Mouse (Mus musculus) liver, adult 2 months (tissue): ENCODE results near the gene Zfp697. TPM values are rescaled to one million over a fixed set of nuclear protein-coding genes. Genes with fewer than 3 reads are reported as not detected.
A peak's percentile ranks its signal among the peaks of the same experiment; 100 is the strongest.
"Not testable (repeated sequence)": the region's sequence is repeated elsewhere in the genome, so short reads cannot be mapped to it uniquely, and the experiment has no call there.

Source experiments
- DNase-seq: peaks from one replicate; pipeline ENCODE4 v3.0.0-alpha.2; 2011; ENCODE audit warnings: low read depth, low spot score; ENCODE audit errors: extremely low read depth
- H3K27ac ChIP-seq: fragments of 200-500 bp; replicated peaks from 2 replicates; pipeline ENCODE4 v1.5.1; 2012; ENCODE audit warnings: low read depth, mild to moderate bottlenecking, control low read depth, inconsistent platforms, low read length; ENCODE audit not compliant: insufficient read depth
- H3K27me3 ChIP-seq: fragments of 200-500 bp; 2 replicates; pipeline ENCODE4 v1.6.1; 2012; ENCODE audit warnings: mild to moderate bottlenecking, moderate library complexity, low read length, inconsistent platforms; ENCODE audit not compliant: control insufficient read depth, insufficient read depth
- H3K36me3 ChIP-seq: fragments of 200-500 bp; 2 replicates; pipeline ENCODE4 v1.6.1; 2012; ENCODE audit warnings: low read length, inconsistent platforms; ENCODE audit not compliant: control insufficient read depth, insufficient read depth
- H3K4me1 ChIP-seq: fragments of 200-500 bp; 2 replicates; pipeline ENCODE4 v1.6.1; 2011; ENCODE audit warnings: low read length; ENCODE audit not compliant: control insufficient read depth, insufficient read depth
- H3K4me3 ChIP-seq: fragments of 200-500 bp; 2 replicates; pipeline ENCODE4 v1.5.1; 2011; ENCODE audit warnings: low read depth, mild to moderate bottlenecking, control low read depth, low read length, moderate library complexity; ENCODE audit not compliant: insufficient read depth
- H3K79me2 ChIP-seq: fragments of 200-500 bp; 2 replicates; pipeline ENCODE4 v1.6.1; 2012; ENCODE audit warnings: inconsistent platforms, mild to moderate bottlenecking, low read length, moderate library complexity; ENCODE audit not compliant: control insufficient read depth, insufficient read depth
- H3K9ac ChIP-seq: fragments of 200-500 bp; 2 replicates; pipeline ENCODE4 v1.6.1; 2012; ENCODE audit warnings: low read depth, mild to moderate bottlenecking, control low read depth, inconsistent platforms, low read length
- WGBS: fragments of 180-500 bp; shearing (Covaris S2); methylation state at CpG from one replicate; pipeline ENCODE4 v1.1.7; 2018; 5-methylcytosine and 5-hydroxymethylcytosine counted together
- polyA plus RNA-seq: library from polyadenylated mRNA; depleted of rRNA; stranded (reverse); fragments of >200 nt; gene quantifications from 2 replicates; pipeline ENCODE4 v1.2.3, GENCODE M21; 2012
- total RNA-seq: library from RNA; depleted of rRNA; stranded (reverse); fragments of >200 nt; gene quantifications from 2 replicates; pipeline ENCODE4 v1.2.3, GENCODE M21; 2014

Gene Zfp697
- total and polyA plus RNA-seq, 2 experiments: 1.2 to 1.3 TPM

- not testable (repeated sequence) for DNase-seq, H3K9ac ChIP-seq, H3K27ac ChIP-seq, H3K4me3 ChIP-seq, H3K79me2 ChIP-seq, H3K27me3 ChIP-seq, H3K36me3 ChIP-seq, H3K4me1 ChIP-seq
Measured at GRCm38 (mm10) chr3:98547641-98548040, 165.4 kb downstream of the Zfp697 start.

DNA sequence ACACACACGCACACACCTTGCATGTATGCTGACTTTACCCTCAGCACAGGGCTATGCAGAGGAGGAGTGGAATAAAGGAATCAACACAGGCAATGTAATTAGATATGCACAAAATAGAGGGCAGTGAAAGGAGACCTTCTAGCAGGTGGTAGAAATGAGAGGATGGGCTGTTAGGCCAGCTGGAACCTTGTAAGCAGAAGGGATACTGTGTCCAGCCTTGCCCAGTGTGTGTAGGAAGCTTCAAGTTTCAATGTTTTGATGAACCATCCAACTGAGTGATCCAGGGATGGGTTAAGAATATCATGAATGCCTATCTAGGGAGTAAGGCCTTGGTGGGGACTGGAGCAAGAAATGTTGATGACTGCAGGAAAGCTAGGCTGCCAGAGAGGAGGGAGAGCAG lies 166.2 kb downstream of the Zfp697 start:
- not testable (repeated sequence) for DNase-seq, H3K27me3 ChIP-seq

DNA sequence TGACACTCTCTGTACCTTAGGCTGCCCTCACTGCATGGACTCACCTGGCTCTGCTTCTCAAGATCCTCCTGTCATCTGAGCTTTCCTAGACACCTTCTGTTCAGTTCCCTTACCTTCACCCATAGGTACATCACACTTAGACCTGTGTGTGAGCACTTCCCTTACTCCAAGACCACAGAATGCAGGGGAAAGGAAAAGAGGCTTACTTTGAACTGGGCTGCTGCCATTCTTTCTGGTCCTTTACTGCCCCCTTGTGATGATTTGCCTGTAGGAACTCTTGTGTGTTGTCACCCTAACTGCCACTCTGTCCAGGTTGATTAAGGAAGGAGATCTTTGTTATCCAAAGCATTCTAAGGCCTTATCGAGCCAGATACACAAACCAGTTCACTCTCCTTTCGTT lies 168.0 kb downstream of the Zfp697 start:
- H3K27ac ChIP-seq, H3K4me1 ChIP-seq, H3K79me2 ChIP-seq, H3K4me3 ChIP-seq, H3K9ac ChIP-seq, DNase-seq, H3K36me3 ChIP-seq, H3K27me3 ChIP-seq: not testable (repeated sequence)
- WGBS: no CpG with 5 or more reads among the region's 2 CpGs

More for the DNA sequence above, 166.2 kb downstream of the Zfp697 start:
- H3K79me2 ChIP-seq, H3K4me1 ChIP-seq, H3K9ac ChIP-seq, H3K27ac ChIP-seq, H3K4me3 ChIP-seq, H3K36me3 ChIP-seq: not testable (repeated sequence)
- WGBS: 100% methylated on average over 1 of the region's 1 CpGs

GRCm38 (mm10) chr3:98550832-98551231 lies 168.6 kb downstream of the Zfp697 start:
- not testable (repeated sequence) for H3K9ac ChIP-seq, H3K4me1 ChIP-seq, H3K27me3 ChIP-seq, H3K36me3 ChIP-seq, H3K4me3 ChIP-seq, DNase-seq, H3K79me2 ChIP-seq, H3K27ac ChIP-seq
- no CpG with 5 or more reads among the region's 1 CpGs for WGBS

GRCm38 (mm10) chr3:98560711-98561110 lies 178.4 kb downstream of the Zfp697 start:
- not testable (repeated sequence) for H3K79me2 ChIP-seq, H3K27ac ChIP-seq, DNase-seq, H3K36me3 ChIP-seq, H3K4me3 ChIP-seq, H3K9ac ChIP-seq, H3K4me1 ChIP-seq, H3K27me3 ChIP-seq
- WGBS: no CpG with 5 or more reads among the region's 5 CpGs

- not testable (repeated sequence) for H3K9ac ChIP-seq, H3K79me2 ChIP-seq, H3K4me3 ChIP-seq, H3K4me1 ChIP-seq, DNase-seq, H3K27ac ChIP-seq, H3K36me3 ChIP-seq, H3K27me3 ChIP-seq
- WGBS: no CpG with 5 or more reads among the region's 2 CpGs
Measured at GRCm38 (mm10) chr3:98563831-98564230, 181.6 kb downstream of the Zfp697 start.

GRCm38 (mm10) chr3:98564894-98565293 lies 182.6 kb downstream of the Zfp697 start:
- not testable (repeated sequence) for H3K9ac ChIP-seq, H3K4me3 ChIP-seq, H3K36me3 ChIP-seq, H3K27me3 ChIP-seq, H3K27ac ChIP-seq, H3K79me2 ChIP-seq, H3K4me1 ChIP-seq, DNase-seq
- WGBS: no CpG with 5 or more reads among the region's 3 CpGs

DNA sequence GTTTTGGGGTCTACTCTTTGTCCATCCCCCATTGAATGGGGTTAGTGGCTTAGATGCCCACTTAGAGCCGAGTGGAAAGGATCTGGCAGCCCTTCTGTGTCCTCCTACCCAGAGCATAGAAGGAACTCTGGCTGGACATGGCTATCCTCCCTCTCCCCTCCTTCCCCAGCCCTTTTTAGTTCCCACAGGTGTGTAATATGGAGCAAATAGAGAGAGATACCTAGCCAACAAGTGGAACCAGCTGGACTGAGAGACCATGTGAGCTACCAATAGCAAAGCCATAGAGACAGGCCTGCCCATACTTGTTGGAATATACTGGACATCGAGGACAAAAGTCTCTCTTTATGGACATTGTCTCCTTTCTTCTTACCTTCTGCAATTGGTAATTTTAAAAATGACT lies 185.5 kb downstream of the Zfp697 start:
- H3K27me3 ChIP-seq, H3K9ac ChIP-seq, H3K79me2 ChIP-seq, H3K27ac ChIP-seq, H3K4me1 ChIP-seq, H3K36me3 ChIP-seq, H3K4me3 ChIP-seq, DNase-seq: not testable (repeated sequence)
- 92% methylated on average over 2 of the region's 2 CpGs for WGBS

- H3K4me1 ChIP-seq, H3K4me3 ChIP-seq, H3K79me2 ChIP-seq, H3K9ac ChIP-seq, H3K27me3 ChIP-seq, H3K36me3 ChIP-seq, H3K27ac ChIP-seq: not testable (repeated sequence)
- DNase-seq: peak; percentile 32
- 91% methylated on average over 1 of the region's 1 CpGs for WGBS
Measured at GRCm38 (mm10) chr3:98581024-98581423, 198.8 kb downstream of the Zfp697 start.

DNA sequence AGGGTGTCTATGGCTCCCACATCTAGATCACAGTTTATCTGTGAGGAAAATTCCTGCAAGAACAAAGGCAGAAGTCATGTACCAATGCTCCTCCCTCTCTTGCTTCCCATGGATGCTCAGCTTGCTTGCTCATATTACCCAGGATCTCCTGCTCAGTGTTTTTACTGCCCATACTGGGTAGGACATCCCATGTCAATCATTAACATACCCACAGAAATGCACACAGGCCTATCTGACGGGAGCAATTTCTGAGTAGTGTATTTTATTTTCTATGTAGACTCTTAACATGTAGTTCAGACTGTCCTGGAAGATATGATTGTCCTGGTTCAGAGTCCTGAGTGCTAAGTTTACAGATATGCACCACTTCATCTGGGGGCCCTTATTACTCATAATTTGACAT lies 199.9 kb downstream of the Zfp697 start:
- H3K79me2 ChIP-seq, DNase-seq, H3K36me3 ChIP-seq, H3K4me3 ChIP-seq, H3K4me1 ChIP-seq, H3K27ac ChIP-seq, H3K9ac ChIP-seq, H3K27me3 ChIP-seq: not testable (repeated sequence)
- no CpG with 5 or more reads among the region's 1 CpGs for WGBS
